Mouse (Mus musculus): ENCODE results near the gene Gpr146. TPM values are rescaled to one million over a fixed set of nuclear protein-coding genes. Genes with fewer than 3 reads are reported as not detected.
A peak's percentile ranks its signal among the peaks of the same experiment; 100 is the strongest.

The Gpr146 gene
- polyA plus RNA-seq, 1 experiment from 2014 or later: 1.4 TPM

GRCm38 (mm10) chr5:139338403-139338802 is 39.1 kb upstream of the Gpr146 start:
- Histone ChIP-seq H3K4me2 (ENCODE audit: low read length) (no peak overlapping the region), H3K9me3 (ENCODE audit: control insufficient read depth, low read length) (no peaks in the 10 kb centered on the region), H3K4me1 (replicated peaks; ENCODE audit: control insufficient read depth, insufficient read depth, low read length) (no peaks in the 10 kb centered on the region), H3K27ac (ENCODE audit: low read depth) (no peak overlapping the region), H3K4me3 (ENCODE audit: low read depth, low read length) (no peak overlapping the region), H3K27me3 (replicated peaks; ENCODE audit: control insufficient read depth, insufficient read depth, low read length) (no peaks in the 10 kb centered on the region), H3K36me3 (ENCODE audit: control insufficient read depth, insufficient read depth, low read length) (peaks cover 69% of the 10 kb centered on the region), H3K9ac (ENCODE audit: low read length) (no peak overlapping the region)
- 78% methylated on average over 3 of the region's 3 CpGs for WGBS
- ATAC-seq (replicated peaks; ENCODE audit: low FRiP score, low TSS enrichment, low read depth) (no peak), DNase-seq (ENCODE audit: low spot score) (no peak)

- no peak for ATAC-seq (replicated peaks; ENCODE audit: low FRiP score, low TSS enrichment, low read depth)
- Histone ChIP-seq H3K4me2 (ENCODE audit: low read length) (no peak overlapping the region), H3K4me1 (replicated peaks; ENCODE audit: control insufficient read depth, insufficient read depth, low read length) (no peaks in the 10 kb centered on the region), H3K4me3 (ENCODE audit: low read depth, low read length) (no peak overlapping the region), H3K9ac (ENCODE audit: low read length) (no peak overlapping the region), H3K36me3 (ENCODE audit: control insufficient read depth, insufficient read depth, low read length) (peaks cover 69% of the 10 kb centered on the region), H3K27me3 (replicated peaks; ENCODE audit: control insufficient read depth, insufficient read depth, low read length) (no peaks in the 10 kb centered on the region), H3K9me3 (ENCODE audit: control insufficient read depth, low read length) (no peaks in the 10 kb centered on the region), H3K27ac (ENCODE audit: low read depth) (no peak overlapping the region)
- no peak for DNase-seq (ENCODE audit: low spot score)
- WGBS: 81% methylated on average over 11 of the region's 11 CpGs
These were observed 38.6 kb upstream of the Gpr146 start for GRCm38 (mm10) chr5:139338891-139339290.

GRCm38 (mm10) chr5:139344021-139344686 is 33.3 kb upstream of the Gpr146 start:
- H3K9me3 ChIP-seq (ENCODE audit: control insufficient read depth, low read length): no peaks in the 10 kb centered on the region
- H3K4me2 ChIP-seq (ENCODE audit: low read length): peak overlapping the region; percentile 98
- DNase-seq (ENCODE audit: low spot score) (peak; percentile 91), ATAC-seq (replicated peaks; ENCODE audit: low FRiP score, low TSS enrichment, low read depth) (peak; percentile 53)
- 6% methylated on average over 12 of the region's 12 CpGs for WGBS
- no peaks in the 10 kb centered on the region for H3K27me3 ChIP-seq (replicated peaks; ENCODE audit: control insufficient read depth, insufficient read depth, low read length)
- peaks cover 35% of the 10 kb centered on the region for H3K36me3 ChIP-seq (ENCODE audit: control insufficient read depth, insufficient read depth, low read length)
- H3K4me1 ChIP-seq (replicated peaks; ENCODE audit: control insufficient read depth, insufficient read depth, low read length): peaks cover 9% of the 10 kb centered on the region
- no peak overlapping the region for H3K27ac ChIP-seq (ENCODE audit: low read depth)
- peak overlapping the region; percentile 88 for H3K9ac ChIP-seq (ENCODE audit: low read length)
- peak overlapping the region; percentile 96 for H3K4me3 ChIP-seq (ENCODE audit: low read depth, low read length)

- Histone ChIP-seq H3K27me3 (replicated peaks; ENCODE audit: control insufficient read depth, insufficient read depth, low read length) (no peaks in the 10 kb centered on the region), H3K9me3 (ENCODE audit: control insufficient read depth, low read length) (no peaks in the 10 kb centered on the region), H3K4me2 (ENCODE audit: low read length) (peak overlapping the region; percentile 98), H3K4me1 (replicated peaks; ENCODE audit: control insufficient read depth, insufficient read depth, low read length) (peaks cover 9% of the 10 kb centered on the region), H3K9ac (ENCODE audit: low read length) (peak overlapping the region; percentile 88), H3K27ac (ENCODE audit: low read depth) (peak overlapping the region; percentile 75), H3K4me3 (ENCODE audit: low read depth, low read length) (peak overlapping the region; percentile 96), H3K36me3 (ENCODE audit: control insufficient read depth, insufficient read depth, low read length) (peaks cover 29% of the 10 kb centered on the region)
- ATAC-seq (replicated peaks; ENCODE audit: low FRiP score, low TSS enrichment, low read depth) (peak; percentile 90), DNase-seq (ENCODE audit: low spot score) (peak; percentile 99)
- WGBS: under 1% methylated on average over 33 of the region's 33 CpGs
These were observed 32.7 kb upstream of the Gpr146 start for GRCm38 (mm10) chr5:139344687-139345363.

- Histone ChIP-seq H3K4me2 (ENCODE audit: low read length) (peak overlapping the region; percentile 98), H3K4me1 (replicated peaks; ENCODE audit: control insufficient read depth, insufficient read depth, low read length) (peaks cover 9% of the 10 kb centered on the region), H3K36me3 (ENCODE audit: control insufficient read depth, insufficient read depth, low read length) (peaks cover 24% of the 10 kb centered on the region), H3K27ac (ENCODE audit: low read depth) (peak overlapping the region; percentile 74), H3K4me3 (ENCODE audit: low read depth, low read length) (peak overlapping the region; percentile 96), H3K9ac (ENCODE audit: low read length) (peak overlapping the region; percentile 39), H3K27me3 (replicated peaks; ENCODE audit: control insufficient read depth, insufficient read depth, low read length) (no peaks in the 10 kb centered on the region), H3K9me3 (ENCODE audit: control insufficient read depth, low read length) (no peaks in the 10 kb centered on the region)
- 10% methylated on average over 5 of the region's 5 CpGs for WGBS
- DNase-seq (ENCODE audit: low spot score): no peak
- 0 out of 2 replicates have a peak, but pooled peaks have one; percentile 4 for ATAC-seq (replicated peaks; ENCODE audit: low FRiP score, low TSS enrichment, low read depth)
These were observed 32.2 kb upstream of the Gpr146 start for GRCm38 (mm10) chr5:139345364-139345714.

- Histone ChIP-seq H3K4me2 (ENCODE audit: low read length) (no peak overlapping the region), H3K4me1 (replicated peaks; ENCODE audit: control insufficient read depth, insufficient read depth, low read length) (peaks cover 22% of the 10 kb centered on the region), H3K9ac (ENCODE audit: low read length) (no peak overlapping the region), H3K36me3 (ENCODE audit: control insufficient read depth, insufficient read depth, low read length) (peaks cover 8% of the 10 kb centered on the region), H3K27me3 (replicated peaks; ENCODE audit: control insufficient read depth, insufficient read depth, low read length) (no peaks in the 10 kb centered on the region), H3K27ac (ENCODE audit: low read depth) (peak overlapping the region; percentile 69; the same call in 1 of the 2 replicates), H3K9me3 (ENCODE audit: control insufficient read depth, low read length) (no peaks in the 10 kb centered on the region), H3K4me3 (ENCODE audit: low read depth, low read length) (no peak overlapping the region)
- WGBS: 56% methylated on average over 1 of the region's 1 CpGs
- DNase-seq (ENCODE audit: low spot score): no peak
- ATAC-seq (replicated peaks; ENCODE audit: low FRiP score, low TSS enrichment, low read depth): no peak
These were observed 30.3 kb upstream of the Gpr146 start for GRCm38 (mm10) chr5:139347225-139347624.

- Histone ChIP-seq H3K27ac (ENCODE audit: low read depth) (peak overlapping the region; percentile 54; the same call in 1 of the 2 replicates), H3K36me3 (ENCODE audit: control insufficient read depth, insufficient read depth, low read length) (no peaks in the 10 kb centered on the region), H3K4me1 (replicated peaks; ENCODE audit: control insufficient read depth, insufficient read depth, low read length) (peaks cover 23% of the 10 kb centered on the region), H3K9me3 (ENCODE audit: control insufficient read depth, low read length) (no peaks in the 10 kb centered on the region), H3K9ac (ENCODE audit: low read length) (no peak overlapping the region), H3K4me3 (ENCODE audit: low read depth, low read length) (no peak overlapping the region), H3K4me2 (ENCODE audit: low read length) (no peak overlapping the region), H3K27me3 (replicated peaks; ENCODE audit: control insufficient read depth, insufficient read depth, low read length) (no peaks in the 10 kb centered on the region)
- DNase-seq (ENCODE audit: low spot score) (no peak), ATAC-seq (replicated peaks; ENCODE audit: low FRiP score, low TSS enrichment, low read depth) (no peak)
- WGBS: 62% methylated on average over 6 of the region's 6 CpGs
These were observed 27.8 kb upstream of the Gpr146 start for GRCm38 (mm10) chr5:139349713-139350112.

- 50% methylated on average over 5 of the region's 5 CpGs for WGBS
- H3K9ac ChIP-seq (ENCODE audit: low read length): no peak within 1 kb of the TSS
- H3K4me1 ChIP-seq (replicated peaks; ENCODE audit: control insufficient read depth, insufficient read depth, low read length): peaks cover 17% of the 10 kb centered on the region
- H3K4me2 ChIP-seq (ENCODE audit: low read length): peak within 1 kb of the TSS; percentile 25; the same call in 1 of the 2 replicates
- ATAC-seq (replicated peaks; ENCODE audit: low FRiP score, low TSS enrichment, low read depth): no peak
- no peak within 1 kb of the TSS for H3K4me3 ChIP-seq (ENCODE audit: low read depth, low read length)
- no peaks in the 10 kb centered on the region for H3K27me3 ChIP-seq (replicated peaks; ENCODE audit: control insufficient read depth, insufficient read depth, low read length)
- no peak for DNase-seq (ENCODE audit: low spot score)
- H3K9me3 ChIP-seq (ENCODE audit: control insufficient read depth, low read length): no peaks in the 10 kb centered on the region
- no peaks in the 10 kb centered on the region for H3K36me3 ChIP-seq (ENCODE audit: control insufficient read depth, insufficient read depth, low read length)
- H3K27ac ChIP-seq (ENCODE audit: low read depth): peak within 1 kb of the TSS; percentile 70
These were observed 26.4 kb upstream of the Gpr146 start, which contains the start of gene Cox19 for GRCm38 (mm10) chr5:139351134-139351533. Gene Cox19 (minus strand): TSS chr5:139351418.
